Mouse (Mus musculus) brain, embryonic 18.5 days (tissue): ENCODE measurements around the gene Zfp52.
A peak's percentile ranks its signal among the peaks of the same experiment; 100 is the strongest.

ENCODE experiments used
- DNase-seq: peaks from one replicate; pipeline ENCODE4 v3.0.0-alpha.2; 2012; ENCODE audit warnings: low read depth, low spot score

Zfp52 gene

DNA sequence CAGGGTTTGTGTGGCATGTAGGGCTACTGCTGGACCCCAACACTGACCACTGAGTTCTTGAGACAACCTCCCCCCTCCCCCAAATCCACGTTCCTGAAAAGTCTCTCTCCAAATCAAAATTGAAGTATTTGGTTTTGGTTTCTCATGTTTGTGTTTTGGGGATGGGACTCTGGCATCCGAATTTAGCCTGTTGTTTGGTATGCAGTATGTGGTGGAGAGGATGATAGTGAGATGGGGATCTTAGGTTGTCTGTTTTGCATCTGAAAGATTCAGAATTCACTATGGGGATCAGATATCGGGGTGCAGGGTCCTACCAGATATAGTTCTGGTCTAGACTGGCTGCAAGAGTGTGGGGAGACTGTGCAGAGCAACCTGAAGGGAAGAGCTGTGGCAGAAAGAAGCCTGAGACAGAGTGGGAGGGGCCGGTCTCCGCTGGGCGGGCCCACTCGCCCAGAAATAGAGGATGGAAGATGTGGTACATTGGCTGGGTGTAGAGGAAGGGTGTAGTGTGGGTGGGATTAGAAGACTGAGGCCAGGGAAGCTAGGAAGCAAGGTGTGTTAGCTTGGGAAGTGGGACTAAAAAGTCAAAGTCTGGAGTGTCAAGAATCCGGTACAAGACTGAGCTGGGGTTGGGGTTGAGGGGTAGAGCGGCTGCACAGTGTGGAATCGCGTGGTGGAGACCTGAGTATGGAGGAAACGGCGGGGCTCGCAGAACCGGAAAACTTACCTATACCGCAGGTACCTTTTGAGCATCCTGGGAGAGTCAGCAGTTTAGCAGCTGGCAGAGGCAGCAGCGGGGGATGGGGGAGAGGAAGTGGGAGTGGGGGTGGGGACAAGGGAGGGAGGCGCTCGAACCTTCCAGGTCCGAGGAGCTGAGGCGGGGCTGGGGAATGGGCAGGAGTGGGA is at the start of gene Zfp52:
Gene Zfp52, plus strand, starts transcription at position 444 of the 906 bp plus-strand sequence.
- no peak for DNase-seq

DNA sequence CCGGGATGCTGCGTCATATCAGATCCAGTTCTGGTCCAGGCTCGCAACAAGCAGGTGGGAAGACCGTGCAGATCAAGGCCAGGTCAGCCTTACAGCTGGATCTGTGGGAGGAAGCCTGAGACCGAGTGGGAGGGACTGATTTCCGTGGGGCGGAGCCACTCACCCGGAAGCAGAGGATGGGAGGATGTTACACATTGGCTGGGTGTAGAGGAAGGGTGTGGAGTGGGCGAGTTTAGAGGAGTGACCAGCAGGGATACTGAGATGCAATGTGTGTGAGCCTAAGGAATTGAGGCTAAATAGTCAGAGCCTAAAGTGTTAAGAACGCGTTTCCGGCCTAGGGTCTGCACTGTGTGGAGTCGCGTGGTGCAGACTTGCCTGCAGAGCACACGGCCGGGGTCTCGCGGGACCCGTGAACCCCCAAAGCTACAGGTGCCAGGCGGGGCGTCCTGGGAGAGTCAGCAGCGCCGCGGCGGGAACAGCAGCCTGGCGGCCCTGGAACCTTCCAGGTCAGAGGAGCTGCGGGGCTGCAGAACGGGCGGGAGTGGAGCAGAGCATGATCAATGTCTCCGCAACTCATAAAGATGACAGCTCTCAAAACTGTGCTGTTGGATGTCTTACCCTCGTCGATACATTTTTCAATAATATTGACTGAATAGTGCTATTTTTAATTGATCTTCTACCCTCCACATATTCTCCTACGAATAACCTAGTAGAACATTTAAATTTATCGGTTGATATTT is 46.4 kb upstream of the Zfp52 start, which contains the start of gene Zfp53:
Gene Zfp53, plus strand, starts transcription at position 239 of the 740 bp plus-strand sequence.
- DNase-seq: peak; percentile 72

- no peak for DNase-seq
Observed at GRCm38 (mm10) chr17:21489500-21490001, 45.8 kb upstream of the Zfp52 start.

- DNase-seq: no peak
Observed at GRCm38 (mm10) chr17:21501365-21501764, 34.0 kb upstream of the Zfp52 start.

- DNase-seq: no peak
Observed at GRCm38 (mm10) chr17:21504524-21504923, 30.8 kb upstream of the Zfp52 start.

DNA sequence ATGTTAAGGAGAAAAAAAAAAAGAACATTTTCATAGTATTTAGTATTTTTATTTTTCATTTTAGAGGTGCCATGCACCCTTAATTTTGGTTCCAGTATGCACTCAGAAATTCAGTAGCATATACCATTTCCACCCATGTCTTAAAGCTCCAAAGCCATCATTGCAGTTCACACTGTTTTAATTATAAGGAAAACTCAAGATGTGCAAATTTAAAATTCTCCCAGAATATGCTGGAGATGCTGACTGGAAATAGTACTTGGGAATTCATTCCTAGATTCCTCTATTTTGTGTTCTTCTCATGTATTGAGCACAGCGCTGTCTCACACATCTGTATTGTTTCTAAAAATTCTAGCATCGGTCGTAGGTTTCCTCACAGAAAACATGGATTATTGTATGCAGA is 29.1 kb upstream of the Zfp52 start:
- DNase-seq: no peak

DNA sequence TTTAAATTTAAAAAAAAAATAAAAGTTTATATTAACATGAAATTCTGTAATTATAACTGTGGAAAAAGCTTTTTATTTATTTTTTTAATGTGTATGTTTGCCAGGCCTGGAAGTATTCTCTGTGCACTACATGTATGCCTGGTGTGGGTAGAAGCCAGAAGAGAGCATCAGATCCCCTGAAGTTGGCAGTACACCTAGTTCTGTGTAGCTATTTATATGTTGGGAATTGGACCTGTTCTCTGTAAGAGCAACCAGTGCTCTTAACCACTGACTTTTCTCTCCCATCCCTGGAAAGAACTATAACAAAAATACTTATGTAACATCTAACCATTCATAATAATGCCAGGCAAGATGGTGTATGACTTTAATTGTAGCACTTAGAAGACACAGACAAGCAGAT is 25.6 kb upstream of the Zfp52 start:
- no peak for DNase-seq

DNA sequence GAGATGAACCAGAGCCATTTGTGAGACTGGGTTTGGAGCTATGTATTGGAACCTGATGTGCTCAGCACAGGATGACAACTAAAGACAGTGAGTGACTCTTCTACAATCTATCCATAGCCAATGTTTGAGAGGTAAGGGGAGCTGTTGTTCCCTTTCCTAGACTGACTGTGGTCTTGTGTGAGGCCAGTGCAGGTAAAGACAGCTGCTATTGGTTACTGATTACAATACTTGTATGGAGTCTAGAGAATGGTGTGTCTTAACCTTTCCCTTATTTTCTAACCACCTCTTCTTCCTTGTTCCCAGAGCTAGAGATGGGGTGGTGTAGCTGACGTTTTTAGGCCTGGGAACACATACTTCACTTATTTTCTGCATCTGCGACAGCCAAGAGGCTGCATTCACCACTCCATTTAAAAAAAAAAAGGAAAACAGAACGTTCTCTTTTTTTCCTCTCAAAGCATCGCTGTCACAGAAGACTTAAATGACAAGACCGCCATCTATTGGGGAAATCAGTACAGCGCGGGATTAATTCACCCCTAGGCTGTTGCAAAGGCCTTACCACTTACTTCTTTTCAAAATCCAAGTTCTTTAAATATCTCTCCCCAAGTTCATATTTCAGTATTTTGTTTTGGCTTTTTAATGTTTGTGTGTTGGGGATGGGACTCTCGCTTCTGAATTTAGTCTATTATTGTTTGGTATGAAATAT is 19.8 kb upstream of the Zfp52 start:
- DNase-seq: peak; percentile 73

DNA sequence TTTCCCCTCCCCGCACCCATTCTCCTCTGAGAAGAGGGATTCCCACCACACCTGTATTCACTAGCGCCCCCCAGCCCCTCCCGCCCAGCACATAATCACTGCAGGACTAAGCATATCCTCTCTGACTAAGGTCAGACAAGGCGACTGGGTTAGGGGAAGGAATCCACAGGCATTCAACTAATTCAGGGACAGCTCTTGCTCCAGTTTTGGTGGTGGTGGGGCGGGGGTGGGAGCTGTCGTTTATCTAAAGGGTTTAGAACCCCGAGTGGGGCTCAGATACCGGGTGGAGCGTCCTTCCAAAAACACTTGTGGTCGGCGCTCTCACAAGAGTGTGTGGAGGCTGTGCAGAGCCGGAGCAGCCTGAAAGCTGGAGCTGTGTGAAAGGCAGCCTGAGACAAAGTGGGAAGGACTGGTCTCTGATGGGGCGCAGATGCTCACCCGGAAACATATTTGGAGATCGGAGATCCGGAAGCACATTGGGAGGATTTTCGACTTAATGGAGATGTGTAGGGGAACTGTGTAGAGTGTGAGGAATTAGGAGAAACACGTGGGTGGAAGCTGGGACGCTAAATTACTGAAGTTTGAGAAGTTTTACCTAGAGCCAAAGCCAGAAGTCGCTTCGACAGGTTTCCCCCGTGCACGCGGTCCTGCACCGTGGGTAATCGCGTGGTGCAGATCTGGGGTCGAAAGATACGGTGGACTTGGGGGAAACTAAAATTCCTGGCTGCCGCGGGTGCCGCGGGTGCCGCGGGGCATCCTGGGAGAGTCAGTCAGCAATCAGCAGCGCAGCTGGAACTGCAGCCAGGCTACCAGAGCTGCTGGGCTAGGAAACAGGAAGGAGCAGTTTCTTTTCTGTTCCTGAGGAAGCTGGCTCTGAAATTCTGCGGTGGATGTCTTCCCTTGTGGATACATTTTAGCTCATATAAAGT is 18.9 kb upstream of the Zfp52 start:
- DNase-seq: peak; percentile 45

DNA sequence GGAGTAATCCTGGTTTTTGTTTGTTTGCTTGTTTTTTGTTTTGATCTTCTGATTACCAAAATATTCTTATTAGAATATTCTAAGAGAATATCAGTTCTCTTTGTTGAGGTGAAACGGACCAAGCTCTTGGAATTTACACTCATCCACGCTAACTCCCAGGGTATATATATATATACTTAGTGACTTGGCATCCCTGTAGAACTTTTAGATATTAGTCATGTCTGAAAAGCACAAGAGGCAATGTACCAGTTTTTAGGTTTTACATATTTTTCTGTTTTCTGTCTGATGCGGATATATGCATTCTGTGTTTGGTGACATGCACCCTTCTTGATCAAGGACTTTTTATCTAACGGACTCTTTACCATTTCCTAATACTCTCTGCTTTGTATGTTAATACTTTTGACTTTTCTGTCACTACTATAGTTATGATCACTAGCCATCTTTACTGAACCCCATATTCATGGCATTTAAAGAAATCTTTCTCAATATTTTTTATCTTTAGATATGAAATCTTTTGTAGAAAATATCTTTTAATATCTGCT is 18.1 kb upstream of the Zfp52 start:
- no peak for DNase-seq

DNA sequence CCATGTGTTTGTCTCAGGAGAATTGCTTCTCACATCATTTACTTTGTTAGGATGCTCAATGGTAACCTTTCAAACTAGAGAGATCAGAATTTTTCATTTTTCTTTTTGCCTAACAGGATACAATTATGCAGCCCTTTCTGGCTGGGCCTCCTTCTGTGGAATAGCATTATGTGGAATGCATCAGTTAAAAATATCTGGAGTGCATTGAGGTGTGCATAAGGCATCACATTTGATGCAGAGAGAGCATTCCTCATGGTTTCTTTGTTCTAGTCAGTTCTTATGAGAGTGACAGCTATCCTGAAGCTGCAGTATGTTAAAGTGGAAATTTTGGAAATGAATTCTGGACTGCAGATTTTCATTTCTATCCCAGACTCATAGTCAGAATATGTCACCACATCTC is 9.1 kb upstream of the Zfp52 start:
- DNase-seq: no peak

DNA sequence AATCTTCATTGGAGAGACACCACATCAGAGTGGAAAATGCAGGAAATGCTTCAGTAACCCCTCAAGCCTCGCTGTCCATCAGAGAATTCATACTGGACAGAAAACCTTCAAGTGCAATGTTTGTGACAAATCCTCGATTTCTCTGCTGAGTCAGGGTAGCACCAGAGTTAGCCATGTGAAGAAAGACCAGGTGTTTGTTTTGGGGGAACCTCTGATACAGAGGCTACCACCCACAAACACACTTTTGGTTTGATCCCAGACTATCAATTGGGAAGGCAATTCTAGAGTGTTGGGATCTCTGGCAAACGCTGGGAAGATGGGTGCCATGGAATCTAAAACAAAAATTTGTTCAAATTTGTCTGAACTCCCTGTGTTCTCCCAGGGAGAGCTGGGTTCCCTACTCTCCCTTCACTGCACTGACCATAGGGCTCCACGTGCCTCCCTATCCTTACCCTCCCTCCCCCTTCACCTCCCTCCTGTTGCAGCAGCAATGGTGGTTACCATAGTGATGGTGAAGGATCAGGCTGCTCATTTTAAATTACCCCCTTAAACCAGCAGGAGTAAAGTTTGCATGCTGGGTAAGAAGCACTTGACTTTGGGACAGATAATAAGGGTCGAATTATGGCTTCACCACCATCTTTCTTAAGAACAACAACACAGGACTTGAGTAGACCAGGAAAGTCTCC is 4.6 kb upstream of the Zfp52 start:
- no peak for DNase-seq

- no peak for DNase-seq
Observed at GRCm38 (mm10) chr17:21531621-21532020, 3.7 kb upstream of the Zfp52 start.

GRCm38 (mm10) chr17:21532101-21532951 is 3.0 kb upstream of the Zfp52 start:
- DNase-seq: peak; percentile 79

DNA sequence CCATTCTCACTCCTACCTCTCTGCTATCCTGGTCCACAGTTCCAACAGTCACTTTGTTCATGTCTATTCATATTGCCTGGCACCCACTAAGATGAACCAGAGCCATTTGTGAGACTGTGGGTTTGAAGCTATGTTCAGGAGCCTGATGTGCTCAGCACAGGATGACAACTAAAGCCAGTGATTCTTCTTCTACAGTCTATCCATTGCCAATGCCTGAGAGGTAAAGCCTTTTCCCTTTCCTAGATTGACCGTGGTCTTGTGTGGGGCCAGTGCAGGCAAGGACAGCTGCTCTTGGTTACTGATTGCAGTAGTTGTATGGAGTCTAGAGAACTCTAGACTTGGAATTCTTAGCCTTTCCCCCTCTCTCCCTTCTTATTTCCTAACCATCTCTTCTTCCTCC is 1.4 kb upstream of the Zfp52 start:
- DNase-seq: no peak

DNA sequence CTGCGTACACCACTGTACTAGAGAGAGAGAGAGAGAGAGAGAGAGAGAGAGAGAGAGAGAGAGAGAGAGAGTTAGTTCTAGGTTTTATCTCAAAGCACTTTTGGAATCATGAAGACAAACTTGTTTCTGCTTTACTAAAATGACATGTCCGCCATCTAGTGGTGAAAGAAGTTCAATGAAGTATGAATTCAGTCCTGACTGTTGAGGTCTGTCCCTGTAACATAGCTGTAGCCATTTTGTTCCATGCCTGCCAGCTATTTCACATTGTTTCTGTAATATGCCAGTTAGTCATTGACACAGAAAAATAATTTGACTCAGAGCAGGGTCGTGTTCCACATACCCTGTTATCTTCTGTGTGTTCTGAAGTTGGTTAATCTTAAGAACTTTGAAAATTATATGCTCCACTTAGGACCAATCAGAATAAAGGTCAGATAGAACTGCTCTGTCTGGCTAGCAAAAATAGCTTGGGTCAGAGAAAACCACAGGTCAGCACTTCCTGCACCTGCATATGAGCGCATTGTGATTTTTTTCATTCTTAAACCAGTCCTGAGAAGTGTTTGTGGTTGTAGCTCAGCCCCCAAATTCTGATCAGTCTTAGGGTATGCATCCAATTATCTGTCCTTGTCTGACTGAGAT is 761 bp upstream of the Zfp52 start:
- DNase-seq: peak; percentile 70

GRCm38 (mm10) chr17:21536096-21536495 is 757 bp downstream of the Zfp52 start:
- DNase-seq: no peak

DNA sequence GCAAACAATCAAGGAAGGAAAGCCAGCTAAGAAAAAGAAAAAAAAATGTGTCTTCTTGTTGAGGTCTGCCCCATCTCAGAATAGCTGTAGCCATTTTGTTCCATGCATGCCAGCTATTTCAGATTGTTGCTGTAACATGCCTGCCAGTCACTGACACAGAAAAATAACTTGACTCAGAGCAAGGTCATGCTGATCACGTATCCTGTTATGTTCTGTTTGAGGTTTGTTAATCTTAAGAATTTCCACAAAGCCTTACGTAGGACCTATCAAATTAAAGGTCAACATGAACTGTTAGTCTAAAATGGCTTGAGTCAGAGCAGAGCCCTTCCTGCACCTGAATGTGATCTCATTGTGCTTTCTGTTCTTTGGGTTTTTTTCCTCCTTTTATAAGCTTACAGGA is 1.3 kb downstream of the Zfp52 start:
- DNase-seq: no peak
